Comparison of ENCODE assay signal across 9 mouse cellular contexts in genomic region chr1:184718261-184719120, GRCm38 (mm10). TPM values are rescaled to one million over a fixed set of nuclear protein-coding genes. Genes with fewer than 3 reads are reported as not detected.
DNase-seq lines count a peak whose midpoint lies in the region; ATAC-seq and TF ChIP-seq lines count a peak whose summit lies in the region.
"Had no signal": no experiment of that assay in that cellular context is flagged by ENCODE, and none has a peak within 500 bp of the region (broad histone marks: within the 10 kb centered on the region; RNA-seq: fewer than 3 reads in every experiment).

No protein-coding gene starts in this region.

- under 1% methylated on average over 41 of the region's 41 CpGs for WGBS in hindbrain, embryonic 10.5 days
- 1% methylated on average over 41 of the region's 41 CpGs for WGBS in hindbrain, embryonic 16.5 days
- WGBS in hindbrain, postnatal 0 days: 1% methylated on average over 41 of the region's 41 CpGs
- under 1% methylated on average over 41 of the region's 41 CpGs for WGBS in midbrain, embryonic 13.5 days

- no peak for ATAC-seq in hindbrain, embryonic 16.5 days
- no peak for ATAC-seq in hindbrain, postnatal 0 days
- no peak for ATAC-seq in midbrain, embryonic 13.5 days
- ATAC-seq: forebrain, embryonic 16.5 days had no signal

- H3K4me2 ChIP-seq in hindbrain, embryonic 16.5 days (ENCODE audit: low read length): no peak overlapping the region
- 0 out of 2 replicates have a peak overlapping the region, but pooled peaks have one; percentile 5 for H3K4me2 ChIP-seq in hindbrain, postnatal 0 days (ENCODE audit: low read depth, low read length)
- 0 out of 2 replicates have a peak overlapping the region, but pooled peaks have one; percentile 11 for H3K4me2 ChIP-seq in midbrain, embryonic 13.5 days (replicated peaks)

- H3K27me3 ChIP-seq in hindbrain, embryonic 10.5 days (ENCODE audit: insufficient read depth, poor library complexity, severe bottlenecking): peaks cover 100% of the 10 kb centered on the region
- H3K27me3 ChIP-seq in hindbrain, embryonic 16.5 days (replicated peaks; ENCODE audit: control insufficient read depth, insufficient read depth, low read length): peaks cover 81% of the 10 kb centered on the region
- peaks cover 92% of the 10 kb centered on the region for H3K27me3 ChIP-seq in hindbrain, postnatal 0 days (ENCODE audit: insufficient read depth, low read length)
- peaks cover 100% of the 10 kb centered on the region for H3K27me3 ChIP-seq in midbrain, embryonic 13.5 days

- H3K4me3 ChIP-seq in hindbrain, embryonic 10.5 days: no peak overlapping the region
- H3K4me3 ChIP-seq in hindbrain, embryonic 16.5 days (ENCODE audit: low read length): no peak overlapping the region
- H3K4me3 ChIP-seq in hindbrain, postnatal 0 days (ENCODE audit: low read length): peak overlapping the region; percentile 7; the same call in 1 of the 2 replicates
- H3K4me3 ChIP-seq in midbrain, embryonic 13.5 days (replicated peaks): 0 out of 2 replicates have a peak overlapping the region, but pooled peaks have one; percentile 12

- no peak for TF ChIP-seq CTCF in hindbrain, postnatal 0 days (IDR thresholded peaks at IDR 0.05; ENCODE audit: low read depth)

- H3K27ac ChIP-seq in hindbrain, embryonic 10.5 days: no peak overlapping the region
- no peak overlapping the region for H3K27ac ChIP-seq in hindbrain, embryonic 16.5 days (ENCODE audit: low read depth, low read length)
- no peak overlapping the region for H3K27ac ChIP-seq in hindbrain, postnatal 0 days
- no peak overlapping the region for H3K27ac ChIP-seq in midbrain, embryonic 13.5 days

- no peak overlapping the region for H3K9ac ChIP-seq in hindbrain, embryonic 16.5 days (ENCODE audit: low read depth, low read length)
- no peak overlapping the region for H3K9ac ChIP-seq in hindbrain, postnatal 0 days (replicated peaks; ENCODE audit: low read length)
- no peak overlapping the region for H3K9ac ChIP-seq in midbrain, embryonic 13.5 days (replicated peaks)

- peaks cover 16% of the 10 kb centered on the region; the same call in 1 of the 2 replicates for H3K4me1 ChIP-seq in hindbrain, embryonic 10.5 days (replicated peaks)
- H3K4me1 ChIP-seq in hindbrain, embryonic 16.5 days (ENCODE audit: control insufficient read depth, insufficient read depth, low read depth, low read length): no peaks in the 10 kb centered on the region; the same call in 1 of the 2 replicates
- no peaks in the 10 kb centered on the region for H3K4me1 ChIP-seq in hindbrain, postnatal 0 days (ENCODE audit: insufficient read depth, low read length)
- H3K4me1 ChIP-seq in midbrain, embryonic 13.5 days (replicated peaks): no peaks in the 10 kb centered on the region

- no peaks in the 10 kb centered on the region for H3K36me3 ChIP-seq in hindbrain, embryonic 10.5 days
- H3K36me3 ChIP-seq in hindbrain, embryonic 16.5 days (ENCODE audit: control insufficient read depth, insufficient read depth, low read length): no peaks in the 10 kb centered on the region
- no peaks in the 10 kb centered on the region for H3K36me3 ChIP-seq in hindbrain, postnatal 0 days (ENCODE audit: insufficient read depth, low read length)
- H3K36me3 ChIP-seq in midbrain, embryonic 13.5 days: no peaks in the 10 kb centered on the region

- no peaks in the 10 kb centered on the region for H3K9me3 ChIP-seq in hindbrain, embryonic 10.5 days
- no peaks in the 10 kb centered on the region for H3K9me3 ChIP-seq in hindbrain, embryonic 16.5 days (ENCODE audit: control insufficient read depth, low read length)
- H3K9me3 ChIP-seq in hindbrain, postnatal 0 days (ENCODE audit: low read length): no peaks in the 10 kb centered on the region
- H3K9me3 ChIP-seq in midbrain, embryonic 13.5 days: no peaks in the 10 kb centered on the region

- peak; percentile 56 for DNase-seq in hindbrain, embryonic 10.5 days (ENCODE audit: low spot score)
- DNase-seq in embryo, embryonic 11 days: peak; percentile 61
- DNase-seq in hindbrain, postnatal 0 days (ENCODE audit: low spot score): no peak
- no peak for DNase-seq in layer of hippocampus, postnatal 36 days
- no peak for DNase-seq in gastrocnemius, postnatal 10 days
- no peak for DNase-seq in kidney, postnatal 25 days

RNA-seq across cellular contexts. Expression of gene Hlx, which starts 13.9 kb away (rescaled TPM):
- 4.7 and 6.9 TPM in 2 replicates for polyA plus RNA-seq in hindbrain, embryonic 10.5 days (2016; fragmentation: Nextera tagmentation; extraction: Ambion mirVana)
- 2.3 and 2.4 TPM in 2 replicates for polyA plus RNA-seq in hindbrain, embryonic 16.5 days (2015; fragmentation: Nextera tagmentation; extraction: Ambion mirVana)
- 0.58 and 1.8 TPM in 2 replicates for total RNA-seq in hindbrain, postnatal 0 days (2014; rRNA removed)
- polyA plus RNA-seq in hindbrain, postnatal 0 days (2015; fragmentation: Nextera tagmentation; extraction: Ambion mirVana): 2.3 and 2.8 TPM in 2 replicates
- polyA plus RNA-seq in midbrain, embryonic 13.5 days (2015; fragmentation: Nextera tagmentation; extraction: Ambion mirVana): 1.1 and 1.4 TPM in 2 replicates
- total RNA-seq in layer of hippocampus, postnatal 36 days (2021): under 1 TPM; 0.75 to 0.81 TPM
- total RNA-seq in gastrocnemius, postnatal 10 days (2021): 10 to 100 TPM; 26.8 to 27.5 TPM

Comparison
In these comparisons a context has a peak if more than half of its experiments do, and no peak if none do; other contexts are left out.
1. DNase-seq: peak in hindbrain, embryonic 10.5 days (single experiment) and embryo, embryonic 11 days (single experiment); none in hindbrain, postnatal 0 days (single experiment), layer of hippocampus, postnatal 36 days (0 of 2), gastrocnemius, postnatal 10 days (single experiment) and kidney, postnatal 25 days (0 of 2).
2. H3K4me3 ChIP-seq: peak in hindbrain, postnatal 0 days (single experiment) and midbrain, embryonic 13.5 days (single experiment); none in hindbrain, embryonic 10.5 days (single experiment) and hindbrain, embryonic 16.5 days (single experiment).